Mouse (Mus musculus) CH12.LX (cell line): Measurements from ENCODE around the gene Tmem259. TPM values are rescaled to one million over a fixed set of nuclear protein-coding genes. Genes with fewer than 3 reads are reported as not detected.
A peak's percentile ranks its signal among the peaks of the same experiment; 100 is the strongest.

Experiments
- DNase-seq: peaks from one replicate; pipeline ENCODE4 v3.0.0-alpha.2; 2013; ENCODE audit errors: extremely low read depth
- H3K27ac ChIP-seq: 2 replicates; pipeline ENCODE4 v1.5.1; 2012; ENCODE audit warnings: low read depth, mild to moderate bottlenecking, control low read depth, moderate library complexity; ENCODE audit not compliant: insufficient read depth
- H3K27me3 ChIP-seq: replicated peaks from 2 replicates; pipeline ENCODE3; 2012; ENCODE audit warnings: inconsistent platforms
- H3K36me3 ChIP-seq, 2 experiments: replicated peaks in 1 of 2; 2 replicates each; pipeline versions ENCODE3 to v1.6.1; 2012; ENCODE audit warnings: inconsistent platforms in 1 of 2, low read length in 1 of 2, mild to moderate bottlenecking in 1 of 2, mixed read lengths in 1 of 2, moderate library complexity in 1 of 2; ENCODE audit not compliant: control insufficient read depth in 1 of 2, insufficient read depth in 1 of 2
- H3K4me1 ChIP-seq, 2 experiments: 2 replicates each; pipeline ENCODE4 v1.6.1; 2012; ENCODE audit warnings: inconsistent platforms in 1 of 2, moderate library complexity in 1 of 2; ENCODE audit not compliant: insufficient read depth in 2 of 2, control insufficient read depth in 1 of 2
- H3K4me2 ChIP-seq: 2 replicates; pipeline ENCODE4 v1.6.1; 2012; ENCODE audit warnings: low read depth, mild to moderate bottlenecking, control low read depth; ENCODE audit not compliant: poor library complexity, insufficient read depth, severe bottlenecking
- H3K4me3 ChIP-seq, 3 experiments: fragments of 150-350 bp in 1 of 3; sonication (generic) in 1 of 3; replicated peaks in 1 of 3; 2 replicates each; pipeline versions ENCODE3 to v1.5.1; 2011 to 2012; ENCODE audit warnings: low read depth in 2 of 3, low read length in 2 of 3, mild to moderate bottlenecking in 2 of 3, moderate library complexity in 2 of 3, control low read depth in 1 of 3, improper control_type of control experiment in 1 of 3, inconsistent platforms in 1 of 3, mixed read lengths in 1 of 3; ENCODE audit not compliant: poor library complexity in 1 of 3
- H3K79me2 ChIP-seq: replicated peaks from 2 replicates; pipeline ENCODE4 v1.6.1; 2012; ENCODE audit warnings: mild to moderate bottlenecking, moderate library complexity; ENCODE audit not compliant: control insufficient read depth, poor library complexity, insufficient read depth, severe bottlenecking; ENCODE audit errors: extremely low read depth
- H3K9ac ChIP-seq: 2 replicates; pipeline ENCODE4 v1.6.1; 2012; ENCODE audit warnings: low read depth, mild to moderate bottlenecking, control low read depth, moderate library complexity; ENCODE audit not compliant: insufficient read depth
- H3K9me3 ChIP-seq: replicated peaks from 2 replicates; pipeline ENCODE3; 2012; ENCODE audit warnings: low read length, inconsistent platforms, mixed read lengths
- BHLHE40 ChIP-seq: IDR thresholded peaks from 2 replicates; pipeline ENCODE4 v1.6.1; 2011; ENCODE audit warnings: mild to moderate bottlenecking, low read depth, low read length, improper control_type of control experiment
- CHD1 ChIP-seq: IDR thresholded peaks from 2 replicates; pipeline ENCODE4 v1.6.1; 2012; ENCODE audit warnings: low read depth, low read length, improper control_type of control experiment, inconsistent platforms
- CHD2 ChIP-seq: IDR thresholded peaks from 2 replicates; pipeline ENCODE4 v1.6.1; 2011; ENCODE audit warnings: low read length, improper control_type of control experiment
- E2F4 ChIP-seq: IDR thresholded peaks from 2 replicates; pipeline ENCODE4 v1.6.1; 2011; ENCODE audit warnings: low read depth, low read length, improper control_type of control experiment; ENCODE audit not compliant: insufficient replicate concordance
- EP300 ChIP-seq: IDR thresholded peaks from 2 replicates; pipeline ENCODE4 v1.6.1; 2011; ENCODE audit warnings: low read length, improper control_type of control experiment
- ETS1 ChIP-seq: conservative IDR thresholded peaks from 2 replicates; pipeline ENCODE4 v1.6.1; 2012; ENCODE audit warnings: low read depth, mild to moderate bottlenecking, inconsistent platforms, low read length, improper control_type of control experiment, moderate library complexity
- HCFC1 ChIP-seq: IDR thresholded peaks from 2 replicates; pipeline ENCODE4 v1.6.1; 2012; ENCODE audit warnings: low read depth, mild to moderate bottlenecking, inconsistent platforms, low read length, improper control_type of control experiment
- MAX ChIP-seq: IDR thresholded peaks from 2 replicates; pipeline ENCODE4 v1.6.1; 2011; ENCODE audit warnings: low read length, improper control_type of control experiment
- MAZ ChIP-seq: IDR thresholded peaks from 2 replicates; pipeline ENCODE4 v1.6.1; 2012; ENCODE audit warnings: low read depth, mild to moderate bottlenecking, inconsistent platforms, low read length, improper control_type of control experiment, moderate library complexity
- MXI1 ChIP-seq: IDR thresholded peaks from 2 replicates; pipeline ENCODE4 v1.6.1; 2011; ENCODE audit warnings: mild to moderate bottlenecking, low read depth, low read length, improper control_type of control experiment
- MYC ChIP-seq: IDR thresholded peaks from 2 replicates; pipeline ENCODE4 v1.6.1; 2011; ENCODE audit warnings: low read depth, mild to moderate bottlenecking, improper control_type of control experiment, low read length
- PAX5 ChIP-seq: IDR thresholded peaks from 2 replicates; pipeline ENCODE4 v1.6.1; 2012; ENCODE audit warnings: low read length, inconsistent platforms, mixed read lengths
- POLR2A ChIP-seq: IDR thresholded peaks from 2 replicates; pipeline ENCODE4 v1.6.1; 2011; ENCODE audit warnings: low read depth, mild to moderate bottlenecking, improper control_type of control experiment, low read length
- RCOR1 ChIP-seq: conservative IDR thresholded peaks from 2 replicates; pipeline ENCODE4 v1.6.1; 2012; ENCODE audit warnings: low read depth, mild to moderate bottlenecking, inconsistent platforms, low read length, improper control_type of control experiment
- SIN3A ChIP-seq: IDR thresholded peaks from 2 replicates; pipeline ENCODE4 v1.6.1; 2012; ENCODE audit warnings: low read length, improper control_type of control experiment, inconsistent platforms
- TCF12 ChIP-seq: IDR thresholded peaks from 2 replicates; pipeline ENCODE4 v1.6.1; 2014; ENCODE audit warnings: low read depth, mild to moderate bottlenecking, inconsistent platforms, low read length, improper control_type of control experiment
- USF1 ChIP-seq: IDR thresholded peaks from 2 replicates; pipeline ENCODE4 v1.6.1; 2014; ENCODE audit warnings: low read depth, mild to moderate bottlenecking, inconsistent platforms, low read length, improper control_type of control experiment
- ZKSCAN1 ChIP-seq: IDR thresholded peaks from 2 replicates; pipeline ENCODE4 v1.6.1; 2012; ENCODE audit warnings: low read depth, inconsistent platforms, low read length, improper control_type of control experiment, borderline replicate concordance
- dilution Hi-C: fragments of 300-500 bp; cut with MboI; formaldehyde crosslinking; loops from 2 replicates; pipeline ENCODE4 v1.14.3; 2020; ENCODE audit warnings: low sequenced_read_pairs; ENCODE audit not compliant: extremely low pct_unique_long_range_greater_than_20kb, extremely low pct_ligation_motif_present
- in situ Hi-C: fragments of 300-500 bp; cut with MboI; formaldehyde crosslinking; loops from 3 replicates; pipeline ENCODE4 v1.14.3; 2019; ENCODE audit warnings: low sequenced_read_pairs, low pct_ligation_motif_present, low pct_unique_long_range_greater_than_20kb, mixed read lengths
- polyA plus RNA-seq: library from polyadenylated mRNA; unstranded; fragments of >175 nt; gene quantifications from 2 replicates; pipeline ENCODE4 v1.2.1, GENCODE M21; 2012; ENCODE audit warnings: low read depth; ENCODE audit not compliant: insufficient read length
- total RNA-seq, 2 experiments: library from RNA; depleted of rRNA; stranded (reverse); fragments of 300-350 nt in 1 of 2; fragments of >200 nt in 1 of 2; gene quantifications; 2 replicates each; pipeline ENCODE4 v1.2.3; 2012 to 2014

Gene Tmem259
- total and polyA plus RNA-seq, 3 experiments: 50.1 to 84.2 (median 71.7) TPM

- Histone ChIP-seq H3K9me3 (no peaks in the 10 kb centered on the region), H3K4me1 (peaks cover 28 to 71% of the 10 kb centered on the region in 2 experiments)
Observed at GRCm38 (mm10) chr10:79984871-79985270, 741 bp upstream of the Tmem259 start.

DNA sequence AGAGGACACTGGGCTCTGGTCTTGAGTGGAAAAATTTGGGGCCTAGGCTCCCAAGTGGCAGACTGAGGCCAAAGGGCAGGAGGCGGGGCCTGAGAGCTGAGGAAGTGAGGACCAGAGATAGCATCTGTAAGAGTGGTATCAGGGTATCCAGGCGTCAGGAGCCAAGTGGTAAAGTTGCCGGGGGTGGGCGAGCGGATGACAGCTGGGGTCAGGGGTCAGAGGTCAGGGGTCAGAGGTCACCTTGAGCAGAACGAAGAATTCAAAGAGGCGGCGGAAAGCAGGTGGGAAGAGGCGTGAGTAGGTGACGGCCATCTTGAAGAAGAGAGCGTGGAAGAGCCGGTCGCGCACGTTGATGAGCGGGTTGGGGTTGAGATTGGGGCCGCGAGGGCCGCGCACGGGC, 460 bp downstream of the Tmem259 start:
- in situ Hi-C loops: no loop called here
- Histone ChIP-seq H3K36me3 (peaks cover 22 to 39% of the 10 kb centered on the region in 2 experiments), H3K4me2 (peak overlapping the region; percentile 85)
- TF ChIP-seq MXI1 (peak; percentile 26; the same call in 1 of the 2 replicates), USF1 (no peak), TCF12 (peak; percentile 19; the same call in 1 of the 2 replicates), SIN3A (peak; percentile 57), HCFC1 (peak; percentile 67), CHD2 (peak; percentile 88), POLR2A (0 out of 2 replicates have a peak, but pooled peaks have one; percentile 13), MAX (peak; percentile 19; the same call in 1 of the 2 replicates), ETS1 (no peak), MYC (no peak)
- TF ChIP-seq, all 38 proteins: peak for 7
- Histone ChIP-seq H3K9ac (peak overlapping the region; percentile 99), H3K79me2 (peaks cover 35% of the 10 kb centered on the region), H3K27me3 (peaks cover 3% of the 10 kb centered on the region), H3K9me3 (peaks cover 2% of the 10 kb centered on the region), H3K4me1 (peaks cover 26 to 61% of the 10 kb centered on the region in 2 experiments), H3K27ac (peak overlapping the region; percentile 82), H3K4me3 (peak overlapping the region; percentile 75 to 97 (median 89))
- dilution Hi-C loops: no loop called here
- DNase-seq: peak; percentile 48

More at GRCm38 (mm10) chr10:79984871-79985270, 741 bp upstream of the Tmem259 start:
- peak overlapping the region; percentile 69 to 97 (median 89) for H3K4me3 ChIP-seq
- in situ Hi-C loops: loop anchor here (5.0 kb wide), 2 partner anchors 127 to 157 kb away; partner anchors contain the start of gene Cbarp
- peaks cover 3% of the 10 kb centered on the region for H3K27me3 ChIP-seq
- H3K79me2 ChIP-seq: peaks cover 35% of the 10 kb centered on the region
- TF ChIP-seq TCF12 (no peak), ZKSCAN1 (no peak), POLR2A (peak; percentile 35; the same call in 1 of the 2 replicates), E2F4 (no peak), EP300 (no peak)
- peak overlapping the region; percentile 85 for H3K27ac ChIP-seq
- H3K4me2 ChIP-seq: no peak overlapping the region
- H3K9ac ChIP-seq: peak overlapping the region; percentile 55
- DNase-seq: peak; percentile 99
- dilution Hi-C loops: no loop called here
- peaks cover 11 to 27% of the 10 kb centered on the region in 2 experiments for H3K36me3 ChIP-seq

GRCm38 (mm10) chr10:79983205-79983604, 925 bp downstream of the Tmem259 start:
- H3K4me3 ChIP-seq: peak overlapping the region; percentile 75 to 97 (median 89)
- peaks cover 26 to 60% of the 10 kb centered on the region in 2 experiments for H3K4me1 ChIP-seq
- in situ Hi-C loops (no loop called here), dilution Hi-C loops (no loop called here)
- peak overlapping the region; percentile 85 for H3K4me2 ChIP-seq
- no peak for TF ChIP-seq MAZ
- 0 out of 2 replicates have a peak, but pooled peaks have one; percentile 7 for TF ChIP-seq BHLHE40
- TF ChIP-seq RCOR1: peak; percentile 49; the same call in 1 of the 2 replicates
- TF ChIP-seq MYC: no peak
- TF ChIP-seq PAX5: no peak
- TF ChIP-seq CHD1: peak; percentile 79; the same call in 1 of the 2 replicates
- TF ChIP-seq E2F4: no peak
- H3K9me3 ChIP-seq: peaks cover 2% of the 10 kb centered on the region
- DNase-seq: no peak
- peaks cover 27 to 43% of the 10 kb centered on the region in 2 experiments for H3K36me3 ChIP-seq
- peaks cover 3% of the 10 kb centered on the region for H3K27me3 ChIP-seq
- peak overlapping the region; percentile 82 for H3K27ac ChIP-seq
- peaks cover 35% of the 10 kb centered on the region for H3K79me2 ChIP-seq
- peak overlapping the region; percentile 99 for H3K9ac ChIP-seq
